Mouse (Mus musculus) heart, postnatal 4 days (tissue): Measurements from ENCODE around the gene Zfp715. TPM values are rescaled to one million over a fixed set of nuclear protein-coding genes. Genes with fewer than 3 reads are reported as not detected.
"Not testable (repeated sequence)": the region's sequence is repeated elsewhere in the genome, so short reads cannot be mapped to it uniquely, and the experiment has no call there.

ENCODE experiments used
- DNase-seq: peaks from one replicate; pipeline ENCODE4 v3.0.0; 2021
- total RNA-seq, 2 experiments: library from RNA; stranded (reverse); gene quantifications; 2 replicates each; pipeline ENCODE4 v1.2.3; 2021

The Zfp715 gene
- total RNA-seq, 2 experiments from 2014 or later, result 13.9 to 15.3 TPM

- peak; percentile 83 for DNase-seq
Observed at GRCm38 (mm10) chr7:43282859-43283595, 30.1 kb downstream of the Zfp715 start.

GRCm38 (mm10) chr7:43282459-43282858 lies 30.6 kb downstream of the Zfp715 start:
- no peak for DNase-seq

- peak; percentile 34 for DNase-seq
Observed at GRCm38 (mm10) chr7:43277401-43277800, 35.7 kb downstream of the Zfp715 start.

- DNase-seq, result not testable (repeated sequence)
Observed at GRCm38 (mm10) chr7:43276178-43276577, 36.9 kb downstream of the Zfp715 start.

- DNase-seq, result no peak
Observed at GRCm38 (mm10) chr7:43273476-43273875, 39.6 kb downstream of the Zfp715 start.

- not testable (repeated sequence) for DNase-seq
Observed at GRCm38 (mm10) chr7:43267359-43267758, 45.7 kb downstream of the Zfp715 start.

GRCm38 (mm10) chr7:43253540-43253939 lies 59.6 kb downstream of the Zfp715 start:
- no peak for DNase-seq

GRCm38 (mm10) chr7:43250718-43251117 lies 62.4 kb downstream of the Zfp715 start:
- not testable (repeated sequence) for DNase-seq

Other genes with a start within 250 kb of the Zfp715 start
- gene Zfp936, start 199.1 kb downstream of the Zfp715 start, total RNA-seq, result not detected
- under 1 TPM in 1 of 2 experiments, not detected in 1; 0.10 TPM for gene Siglecf, start 38.0 kb upstream of the Zfp715 start, total RNA-seq
- gene Siglecg, start 94.9 kb upstream of the Zfp715 start, total RNA-seq, result under 1 TPM; 0.09 to 0.55 TPM
- not detected for gene Lim2, start 114.4 kb upstream of the Zfp715 start, total RNA-seq
- gene Nkg7, start 123.8 kb upstream of the Zfp715 start, total RNA-seq, result not detected
- not detected for gene Cldnd2, start 127.5 kb upstream of the Zfp715 start, total RNA-seq
- 100 to 1,000 TPM; 882 to 955 TPM for gene Etfb, start 130.8 kb upstream of the Zfp715 start, total RNA-seq
- 1 to 10 TPM; 2.9 to 3.0 TPM for gene Gm45233, start 130.8 kb upstream of the Zfp715 start, total RNA-seq
- gene Vsig10l, start 149.9 kb upstream of the Zfp715 start, total RNA-seq, result 1 to 10 TPM; 4.1 to 6.3 TPM
- gene Iglon5, start 176.8 kb upstream of the Zfp715 start, total RNA-seq, result under 1 TPM; 0.29 TPM
- gene 4931406B18Rik, start 192.6 kb upstream of the Zfp715 start, total RNA-seq, result not detected
- 1 to 10 TPM; 1.7 to 2.1 TPM for gene Cd33, start 231.1 kb upstream of the Zfp715 start, total RNA-seq
- 1 to 10 TPM; 1.0 to 1.1 TPM for gene Zfp658, start 249.0 kb upstream of the Zfp715 start, total RNA-seq